Mouse (Mus musculus): Measurements from ENCODE around the gene Ibtk.

The Ibtk gene

DNA sequence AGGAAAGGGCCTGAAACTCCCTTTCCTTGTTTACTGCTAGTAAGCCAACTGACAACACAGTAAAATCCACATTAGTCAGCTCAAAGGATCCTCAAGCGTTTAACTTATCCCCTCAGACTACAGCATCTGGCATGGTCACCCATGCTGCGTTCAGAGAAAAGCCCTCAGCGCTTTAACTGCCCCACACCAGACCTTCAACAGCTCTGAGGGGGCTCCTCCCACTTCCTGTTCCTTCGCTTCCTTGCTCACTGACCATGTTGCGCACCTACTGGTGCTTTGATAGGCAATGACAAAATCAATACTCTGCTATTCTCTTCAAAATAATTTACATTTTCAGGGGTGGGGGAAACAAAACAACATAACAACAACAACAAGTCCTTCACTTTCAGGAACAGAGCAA is 47.2 kb downstream of the Ibtk start:
- no peak for DNase-seq (ENCODE audit: low spot score)

DNA sequence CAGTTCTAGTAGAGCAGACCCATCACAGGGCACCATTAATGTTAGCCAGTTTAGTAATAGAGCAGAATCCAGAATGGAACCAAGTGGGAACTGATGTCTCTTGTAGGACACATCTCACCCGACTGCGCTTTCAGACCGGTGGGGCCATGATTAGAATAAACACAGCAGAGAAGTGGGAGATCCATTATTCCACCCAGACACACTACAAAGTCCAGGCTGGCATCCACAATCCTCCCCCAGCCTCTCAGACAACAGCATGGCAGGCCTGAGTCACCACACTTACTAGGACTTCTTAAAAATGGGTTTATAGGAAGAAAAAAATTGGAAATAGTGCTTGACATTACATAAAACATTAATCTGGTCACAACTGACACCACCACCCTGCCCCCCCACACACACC is 53.5 kb downstream of the Ibtk start:
- DNase-seq (ENCODE audit: low spot score): no peak

DNA sequence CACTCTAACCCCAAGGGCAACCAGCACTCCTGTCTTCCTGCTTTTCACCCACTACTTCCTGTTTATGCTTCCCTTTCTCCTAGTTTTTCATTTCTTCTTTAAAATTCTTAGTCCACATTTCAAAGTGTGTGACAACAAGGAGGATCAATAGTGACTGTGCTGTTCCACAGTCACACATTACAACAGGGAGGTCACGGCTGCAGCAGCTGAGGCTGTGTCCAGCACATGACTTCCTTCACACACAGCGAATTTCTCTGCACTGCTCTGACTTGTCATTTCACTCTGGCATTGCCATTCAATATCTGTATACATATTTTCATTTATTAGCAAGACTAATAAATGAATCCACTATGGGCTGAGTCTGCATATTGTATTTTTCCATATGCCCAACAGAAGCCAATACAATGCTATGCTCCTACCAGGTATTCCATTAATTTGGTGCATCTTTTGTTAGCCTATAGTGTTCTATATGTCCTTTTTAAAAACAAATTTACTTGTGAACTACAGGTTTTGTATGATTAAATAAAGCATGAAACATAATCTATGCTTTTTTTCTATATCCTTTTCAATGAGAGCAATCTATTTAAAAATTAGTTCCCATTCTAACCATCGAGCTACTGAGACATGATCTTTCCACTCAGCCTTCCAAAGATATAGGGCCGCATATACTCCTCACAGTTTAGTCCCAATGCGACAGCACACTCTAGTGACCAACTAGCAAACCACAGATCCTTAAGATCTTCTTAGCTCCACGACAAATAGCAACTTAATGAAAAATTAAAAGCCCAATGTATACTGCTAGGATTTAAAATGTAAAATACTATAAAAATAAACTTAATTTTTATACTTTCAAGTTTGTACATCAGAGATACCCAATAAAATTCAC is 55.7 kb downstream of the Ibtk start:
- peak; percentile 47 for DNase-seq (ENCODE audit: low spot score)

DNA sequence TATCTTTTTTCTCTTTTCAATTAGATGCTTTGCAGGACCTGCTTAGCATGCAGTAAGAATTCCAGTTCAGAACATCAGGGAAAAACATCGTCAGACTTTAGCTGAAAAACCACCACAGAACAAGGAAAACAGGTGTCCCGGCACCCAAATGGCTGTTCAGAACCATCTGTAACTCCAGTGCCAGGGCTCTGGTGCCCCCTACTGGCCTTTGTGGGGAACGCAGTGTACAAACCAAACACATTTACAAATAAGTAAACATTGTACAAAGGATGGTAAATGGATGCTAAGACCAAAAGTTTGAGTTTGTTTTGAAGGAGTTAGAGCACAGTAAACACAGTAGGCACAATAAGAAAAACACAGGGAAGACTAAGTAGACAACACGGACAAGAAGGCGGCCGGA is 64.1 kb downstream of the Ibtk start:
- no peak for DNase-seq (ENCODE audit: low spot score)

DNA sequence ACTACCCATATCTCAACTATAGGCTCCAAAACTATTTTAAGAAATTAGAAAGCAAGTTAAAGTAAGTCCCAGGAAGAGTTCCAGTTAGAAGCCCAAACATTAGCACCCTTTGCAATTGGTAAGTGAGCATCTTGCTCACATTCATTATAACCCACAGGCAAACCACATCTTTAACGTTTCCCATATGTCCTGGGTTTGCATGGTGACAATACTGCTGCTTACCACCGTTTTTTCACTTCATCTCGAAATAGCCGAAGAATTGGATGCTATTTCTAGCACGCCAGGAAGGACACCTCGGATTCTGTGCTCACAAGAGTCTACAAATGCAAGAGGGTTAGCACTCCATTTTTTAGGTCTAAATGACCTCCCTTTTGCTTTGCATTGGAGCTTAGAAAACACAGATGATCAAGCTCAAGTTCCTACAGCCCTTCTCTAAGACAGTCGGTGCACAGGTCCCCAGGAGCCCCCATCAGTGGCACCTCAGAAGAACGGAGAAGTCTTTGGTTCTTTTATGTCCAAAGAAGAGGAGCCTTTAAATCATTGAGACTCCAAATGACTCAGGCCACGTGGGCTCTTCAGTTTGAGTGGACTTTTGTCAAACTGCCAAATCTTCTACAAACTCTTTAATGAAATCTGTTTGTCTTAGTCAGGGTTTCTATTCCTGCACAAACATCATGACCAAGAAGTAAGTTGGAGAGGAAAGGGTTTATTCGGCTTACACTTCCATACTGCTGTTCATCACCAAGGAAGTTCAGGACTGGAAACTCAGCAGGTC is 73.8 kb downstream of the Ibtk start:
- DNase-seq (ENCODE audit: low spot score): no peak

DNA sequence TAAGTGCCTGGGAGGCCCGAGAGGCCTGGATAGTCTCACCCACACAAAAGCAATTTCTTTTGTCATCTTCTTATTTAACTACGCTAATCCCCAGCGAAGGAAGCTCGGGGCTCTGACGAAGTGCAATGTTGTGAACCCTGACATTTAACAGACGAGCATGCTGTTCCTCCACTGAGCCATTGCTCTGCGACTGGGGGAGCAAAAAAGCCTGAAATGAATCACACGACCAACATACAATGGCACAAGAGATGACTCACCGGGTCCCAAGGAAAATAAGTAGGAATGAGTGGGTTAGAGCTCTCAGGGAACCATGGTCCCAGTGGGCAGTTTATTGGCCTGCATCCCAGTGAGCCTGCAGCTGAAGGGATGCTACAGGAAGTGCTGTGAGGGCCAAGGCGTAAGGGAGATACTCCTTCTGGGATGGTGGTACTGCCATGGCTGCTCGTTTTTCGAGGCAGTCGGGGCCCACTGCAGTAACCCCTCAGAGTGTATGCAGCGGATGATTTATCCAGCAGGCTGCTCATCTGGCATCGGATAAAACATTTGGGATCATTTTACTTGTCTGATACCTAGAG is 75.1 kb downstream of the Ibtk start:
- no peak for DNase-seq (ENCODE audit: low spot score)

DNA sequence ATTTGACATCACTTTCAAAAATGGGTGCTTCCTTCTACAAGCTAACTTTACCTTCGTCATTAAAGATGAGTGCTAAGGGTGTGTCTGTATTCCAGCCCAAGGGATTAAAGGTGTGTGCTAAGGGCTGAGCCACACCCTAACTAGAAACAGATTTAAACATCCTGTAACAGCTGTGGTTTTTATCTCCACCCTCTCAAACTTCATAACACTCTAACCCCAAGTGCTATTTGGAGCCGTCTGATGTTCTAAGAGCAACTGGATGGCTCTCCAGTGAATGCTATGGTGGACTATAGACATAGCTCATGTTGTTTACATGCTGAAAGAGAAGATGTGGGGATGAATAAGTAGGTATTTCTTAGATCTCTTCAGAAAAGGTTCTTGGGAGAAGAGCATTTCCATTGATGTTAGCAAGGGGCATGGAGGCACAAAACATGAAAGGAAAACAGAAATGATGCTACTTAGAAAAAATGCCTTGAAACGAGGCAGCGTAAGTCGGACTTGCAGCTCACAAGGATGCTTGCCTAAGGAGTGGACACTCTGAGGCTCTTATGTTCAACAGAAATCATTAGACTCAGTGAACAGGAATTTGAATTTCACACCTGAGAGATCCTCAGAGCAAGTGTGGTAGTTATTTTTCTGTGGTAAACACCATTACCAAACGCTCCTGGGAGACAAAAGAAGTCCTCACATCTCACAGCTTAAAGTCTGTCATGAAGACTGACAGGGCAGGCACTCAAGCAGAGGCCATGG is 77.4 kb downstream of the Ibtk start:
- DNase-seq (ENCODE audit: low spot score): no peak

DNA sequence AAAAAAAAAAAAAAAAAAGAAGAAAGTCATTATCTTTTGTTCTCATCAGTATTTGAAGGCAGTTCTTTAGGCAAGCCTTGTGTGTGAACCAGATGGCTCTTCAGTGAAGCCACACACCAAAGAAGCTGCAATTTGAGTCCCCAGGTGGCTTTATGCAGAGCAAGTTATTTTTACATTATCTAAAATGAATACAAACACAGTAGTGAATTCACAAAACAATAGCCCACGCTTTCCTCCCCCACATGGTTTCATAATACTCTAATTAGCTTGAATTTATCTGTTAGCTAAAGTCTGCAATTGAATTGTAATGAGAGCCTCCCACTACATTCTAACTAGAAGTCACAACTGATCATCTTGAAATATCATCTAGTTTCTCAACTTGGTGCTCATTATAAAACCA is 84.8 kb downstream of the Ibtk start:
- no peak for DNase-seq (ENCODE audit: low spot score)

DNA sequence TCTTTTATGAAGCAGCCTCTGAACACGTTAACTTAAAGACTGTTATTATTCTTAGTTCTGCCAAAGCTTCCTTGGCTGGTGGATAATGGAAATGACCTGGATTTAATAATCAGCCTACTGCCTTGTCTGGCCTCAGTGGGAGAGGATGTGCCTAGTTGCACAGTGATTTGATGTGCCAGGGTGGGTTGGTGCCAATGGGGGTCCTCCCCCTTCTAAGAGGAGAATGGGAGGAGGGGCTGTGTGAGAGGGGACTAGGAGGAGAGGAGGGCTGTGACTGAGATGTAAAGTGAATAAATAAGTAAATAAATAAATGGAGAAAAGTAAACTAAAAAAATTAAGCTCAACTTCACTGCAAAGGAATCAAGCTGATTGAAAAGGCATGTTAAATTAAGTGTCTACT is 85.3 kb downstream of the Ibtk start:
- no peak for DNase-seq (ENCODE audit: low spot score)

DNA sequence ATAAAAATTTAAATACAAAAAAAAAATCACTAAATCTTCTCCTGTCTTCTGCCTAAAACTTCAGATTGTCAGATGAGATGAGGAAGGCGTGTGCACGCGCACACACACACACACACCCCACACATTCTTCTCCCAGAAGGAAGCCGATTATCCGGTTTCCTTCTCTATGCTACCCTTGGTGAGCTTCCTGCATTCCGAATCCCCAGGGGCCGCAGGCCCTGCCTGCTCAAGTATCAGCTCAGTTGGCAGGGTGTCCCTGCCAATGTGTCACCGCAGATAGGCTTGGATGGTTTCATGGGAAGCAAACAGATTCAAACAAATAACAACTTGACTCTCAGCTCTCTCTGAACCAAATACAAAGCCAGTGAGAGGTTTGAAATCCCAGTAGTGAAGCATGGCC is 86.0 kb downstream of the Ibtk start:
- no peak for DNase-seq (ENCODE audit: low spot score)

DNA sequence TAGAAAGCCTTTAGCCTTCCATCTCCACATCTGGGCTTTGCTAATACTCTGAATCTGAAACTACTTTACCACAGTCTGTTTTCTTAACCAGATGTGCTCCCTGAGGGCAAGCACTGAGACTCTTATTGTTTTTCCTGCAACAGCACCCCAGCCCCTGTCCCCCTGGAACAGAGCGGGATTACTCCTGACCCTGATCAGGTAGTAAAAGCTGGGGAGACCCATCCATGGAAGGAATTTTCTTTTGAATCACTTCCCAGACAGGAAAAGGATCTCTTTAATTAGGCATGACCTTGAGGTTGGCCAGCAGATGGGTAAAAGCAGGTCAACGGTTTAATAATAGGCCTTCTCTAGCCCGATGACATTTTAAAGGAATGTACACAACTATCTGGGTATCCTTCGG is 95.7 kb downstream of the Ibtk start:
- no peak for DNase-seq (ENCODE audit: low spot score)

DNA sequence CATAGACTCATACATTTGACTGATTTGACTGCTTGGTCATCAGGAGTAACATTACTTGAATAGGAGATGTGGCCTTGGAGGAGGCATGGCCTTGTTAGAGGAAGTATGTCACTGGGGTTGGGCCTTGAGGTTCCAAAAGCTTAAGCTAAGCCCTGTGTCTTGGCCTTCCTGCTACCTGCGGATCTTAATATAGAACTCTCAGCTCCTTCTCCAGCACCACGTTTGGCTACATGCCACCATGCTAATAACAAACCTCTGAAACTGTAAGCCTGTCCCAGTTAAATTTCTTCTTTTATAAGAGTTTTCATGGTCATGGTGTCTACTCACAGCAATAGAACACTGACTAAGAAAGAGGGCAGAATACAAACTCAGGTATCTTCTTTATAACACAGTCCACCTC is 110.9 kb downstream of the Ibtk start:
- DNase-seq (ENCODE audit: low spot score): no peak
